Mouse (Mus musculus): ENCODE data around the gene Vhl.
"Not testable (repeated sequence)": the region's sequence is repeated elsewhere in the genome, so short reads cannot be mapped to it uniquely, and the experiment has no call there.

The Vhl gene

DNA sequence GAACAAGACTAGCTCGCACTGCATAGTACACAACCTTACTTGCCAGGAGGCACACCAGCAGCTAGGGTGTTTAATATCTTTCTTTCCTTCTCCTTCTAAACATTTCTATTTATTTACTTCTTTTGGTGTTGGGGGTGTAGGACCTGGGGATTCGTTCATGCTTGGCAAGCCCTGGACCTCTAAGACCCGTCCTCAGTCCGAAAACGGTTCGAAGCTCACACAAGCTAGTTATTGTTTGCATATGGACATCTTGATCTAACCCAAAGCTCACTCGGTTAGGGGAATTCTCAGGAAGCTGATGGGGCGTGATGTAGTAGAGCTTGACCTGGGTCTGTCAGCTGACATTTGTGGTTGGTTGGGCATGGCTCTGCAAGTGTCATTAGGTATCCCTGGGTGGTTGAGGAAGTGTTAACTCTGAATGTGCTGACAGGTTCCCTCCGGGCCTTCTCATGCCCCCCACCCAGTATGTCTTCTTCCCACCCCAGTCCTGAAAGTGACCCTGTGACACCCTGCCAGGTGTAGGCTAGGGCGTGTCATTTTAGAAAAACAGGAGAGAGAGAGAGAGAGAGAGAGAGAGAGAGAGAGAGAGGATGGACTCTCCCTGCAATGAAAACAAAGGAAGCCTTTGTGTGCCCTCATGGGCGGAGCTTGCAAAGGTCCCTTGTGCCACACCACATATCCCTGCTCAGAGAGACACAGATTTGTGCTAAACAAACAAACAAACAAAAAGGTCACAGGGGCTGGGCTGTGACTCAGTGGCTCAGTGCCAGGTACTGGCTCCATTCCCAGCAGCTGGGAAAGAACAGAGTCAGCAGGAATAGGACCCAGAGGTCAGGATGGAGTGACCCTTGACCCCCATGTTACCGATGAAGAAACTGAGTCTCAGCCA is 37.8 kb downstream of the Vhl start:
- DNase-seq (ENCODE audit: low spot score in 2 of 2) = peak; percentile 25 to 50

DNA sequence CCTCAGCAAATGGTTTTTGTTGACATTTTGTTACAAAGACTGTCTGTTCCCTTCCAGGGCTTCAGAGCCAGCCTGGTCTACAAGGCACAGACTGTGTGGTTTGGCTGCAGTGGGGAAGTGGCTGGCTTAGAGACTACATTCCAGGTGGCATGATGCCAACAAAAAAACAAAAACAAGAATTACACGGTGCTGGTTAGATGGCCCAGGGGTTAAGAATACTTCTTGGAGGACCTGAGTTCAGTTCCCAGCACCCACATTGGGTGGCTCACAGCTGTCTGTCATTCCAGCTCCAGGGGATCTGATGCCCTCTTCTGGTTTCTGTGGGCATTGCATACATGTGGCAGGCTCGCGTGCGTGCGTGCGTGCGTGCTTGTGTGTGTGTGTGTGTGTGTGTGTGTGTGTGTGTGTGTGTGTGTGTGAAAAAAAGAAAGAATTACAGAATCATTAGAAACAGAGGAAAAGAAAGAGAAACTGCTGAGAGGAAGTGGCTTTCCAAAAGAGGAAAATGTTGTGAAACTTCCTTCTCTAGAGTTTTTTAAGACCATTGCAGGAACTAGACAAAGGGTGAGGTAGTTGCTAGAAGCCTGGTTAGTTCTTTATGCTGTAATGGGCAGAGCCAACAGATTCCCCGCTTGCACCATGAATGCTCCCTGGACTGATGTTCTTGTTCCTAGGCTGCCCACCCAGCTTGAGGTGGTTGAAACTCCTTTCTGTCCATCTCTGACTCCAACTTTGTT is 39.4 kb downstream of the Vhl start:
- peak in 1 of 2 experiments; percentile 35 for DNase-seq (ENCODE audit: low spot score in 2 of 2)

DNA sequence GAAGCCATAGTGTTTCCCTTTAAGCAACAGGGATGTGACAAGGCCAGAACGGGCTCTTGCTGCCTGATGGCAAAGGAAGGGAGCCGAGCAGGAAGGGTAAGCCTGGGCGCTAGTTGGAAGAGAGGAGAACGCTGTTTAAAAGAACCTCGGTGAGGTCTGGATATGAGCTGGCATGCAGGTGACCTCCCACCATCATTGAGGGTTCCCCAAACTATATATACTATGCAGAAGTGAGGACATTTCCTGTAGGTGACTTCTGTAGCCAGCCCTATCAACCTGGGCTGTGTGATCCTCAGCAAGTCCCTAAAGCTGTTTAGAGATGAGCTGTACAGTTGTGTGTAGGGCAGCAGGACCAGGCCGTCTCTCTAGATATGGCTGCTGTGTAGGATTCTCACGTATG is 40.5 kb downstream of the Vhl start:
- DNase-seq (ENCODE audit: low spot score in 2 of 2) = no peak

DNA sequence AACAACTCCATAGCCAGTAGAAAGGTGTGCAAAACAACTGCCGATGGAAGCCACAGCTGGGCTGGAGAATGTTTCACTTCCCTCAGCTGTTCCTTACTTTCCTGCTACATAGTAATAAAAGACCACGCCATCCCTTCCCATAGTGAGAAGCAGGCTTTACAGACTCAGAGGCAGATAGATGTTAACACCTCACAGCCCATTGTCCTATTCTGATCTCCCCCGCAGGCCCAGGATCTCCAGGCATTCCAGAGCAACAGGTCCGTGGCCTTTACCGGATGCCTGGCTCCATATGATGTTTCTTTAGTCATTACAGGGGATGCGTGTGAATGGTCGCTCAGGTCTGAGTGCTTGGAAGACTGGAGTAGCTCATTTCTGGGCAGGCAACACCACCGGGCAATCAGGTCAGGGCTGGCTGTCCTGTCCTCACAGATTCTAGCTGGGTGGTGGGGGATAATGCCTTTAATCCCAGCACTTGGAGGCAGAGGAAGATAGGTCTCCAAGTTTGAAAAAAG is 43.9 kb downstream of the Vhl start:
- DNase-seq (ENCODE audit: low spot score in 2 of 2) = no peak

DNA sequence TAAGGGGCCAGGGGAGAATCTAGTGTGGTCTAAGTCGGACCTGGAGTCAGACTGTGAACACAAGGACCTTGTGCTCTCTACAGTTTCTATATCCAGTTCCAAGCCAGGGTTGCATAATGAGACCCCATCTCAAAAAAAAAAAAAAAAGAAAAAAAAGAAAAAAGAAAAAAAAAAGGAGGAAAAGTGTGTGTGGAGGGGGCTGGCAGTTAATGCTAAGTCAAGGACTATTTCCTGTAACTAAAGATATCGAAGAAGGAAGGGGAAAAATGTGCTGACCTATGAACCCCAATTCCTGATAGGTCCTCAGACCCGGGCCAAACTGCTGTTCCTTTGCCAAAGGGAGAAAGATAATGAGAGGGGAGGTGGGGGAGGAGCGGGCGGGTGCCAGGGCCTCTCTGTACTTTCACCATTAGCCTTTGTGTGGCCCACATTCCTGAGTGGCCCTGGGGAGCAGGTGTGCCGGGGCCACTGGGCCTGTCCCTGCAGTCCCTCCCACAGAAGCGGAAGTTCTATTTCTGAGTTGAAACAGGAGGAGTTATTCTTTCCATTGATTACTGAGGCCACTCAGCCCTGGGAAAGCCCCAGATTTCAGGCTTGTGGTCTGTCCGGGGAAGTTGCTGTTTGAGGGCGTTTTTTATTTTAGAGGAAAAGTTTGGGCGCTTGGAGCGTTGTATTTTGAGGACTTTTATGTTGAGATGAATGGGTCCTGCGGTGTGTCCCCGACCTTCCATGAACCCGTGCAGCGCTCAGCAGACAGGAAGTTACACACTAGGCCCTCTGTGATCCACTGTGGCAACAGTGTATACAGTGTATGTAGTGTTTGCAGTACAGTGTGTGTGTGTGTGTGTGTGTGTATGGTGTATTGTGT is 44.8 kb downstream of the Vhl start:
- DNase-seq (ENCODE audit: low spot score in 2 of 2) = no peak

DNA sequence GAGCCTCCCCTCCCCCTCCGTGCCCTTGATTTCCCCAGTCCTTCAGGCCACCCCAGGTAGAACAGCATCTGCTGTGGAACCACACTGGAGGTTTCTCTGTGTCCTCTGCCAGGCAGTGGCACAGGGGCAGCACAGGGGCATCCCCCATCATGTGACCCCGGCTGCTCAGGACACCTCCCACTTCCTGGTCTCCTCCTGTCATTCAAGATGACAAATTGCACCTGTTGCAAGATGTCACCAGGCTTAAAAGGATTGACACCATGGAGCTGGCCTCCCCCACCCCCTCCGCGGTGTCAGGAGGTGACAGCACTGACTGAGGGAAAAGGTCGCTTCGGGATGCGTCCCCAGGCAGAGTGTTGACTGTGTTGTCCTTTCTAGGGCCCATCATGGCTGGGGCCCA is 46.1 kb downstream of the Vhl start:
- no peak for DNase-seq (ENCODE audit: low spot score in 2 of 2)

DNA sequence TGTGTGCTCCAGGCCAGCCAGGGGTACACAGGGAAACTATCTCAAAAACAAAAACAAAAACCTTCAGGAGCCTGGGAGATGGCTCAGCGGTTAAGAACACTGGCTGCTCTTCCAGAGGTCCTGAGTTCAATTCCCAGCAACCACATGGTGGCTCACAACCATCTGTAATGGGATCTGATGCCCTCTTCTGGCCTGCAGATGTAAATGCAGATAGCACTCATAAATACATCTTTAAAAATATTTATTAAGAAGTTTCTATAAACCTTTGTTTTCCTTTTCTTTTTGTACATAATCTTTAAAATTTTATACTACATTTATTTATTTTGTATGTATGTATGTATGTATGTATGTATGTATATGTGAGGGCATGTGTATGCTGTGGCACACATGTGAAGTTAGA is 48.3 kb downstream of the Vhl start:
- not testable (repeated sequence) for DNase-seq (ENCODE audit: low spot score in 2 of 2)

DNA sequence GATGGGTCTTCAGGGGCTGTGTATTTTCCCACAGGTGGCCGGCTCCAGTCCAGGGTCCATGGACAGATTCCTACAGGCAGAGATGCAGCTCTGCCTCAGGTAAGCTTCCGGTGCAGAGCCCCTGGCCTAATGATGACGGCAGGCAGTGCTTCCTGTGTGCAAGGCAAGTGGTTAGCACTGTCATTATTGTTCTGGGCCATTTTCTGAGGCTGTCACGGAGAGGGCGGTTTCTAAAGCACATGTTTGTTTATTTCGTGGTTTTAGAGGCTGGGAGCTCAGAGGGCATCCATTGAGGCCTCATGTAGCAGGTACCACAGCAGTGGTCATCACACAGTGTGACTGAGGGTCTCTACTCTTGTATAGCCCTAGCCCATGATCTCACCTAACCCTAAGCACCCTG is 49.2 kb downstream of the Vhl start:
- no peak for DNase-seq (ENCODE audit: low spot score in 2 of 2)

DNA sequence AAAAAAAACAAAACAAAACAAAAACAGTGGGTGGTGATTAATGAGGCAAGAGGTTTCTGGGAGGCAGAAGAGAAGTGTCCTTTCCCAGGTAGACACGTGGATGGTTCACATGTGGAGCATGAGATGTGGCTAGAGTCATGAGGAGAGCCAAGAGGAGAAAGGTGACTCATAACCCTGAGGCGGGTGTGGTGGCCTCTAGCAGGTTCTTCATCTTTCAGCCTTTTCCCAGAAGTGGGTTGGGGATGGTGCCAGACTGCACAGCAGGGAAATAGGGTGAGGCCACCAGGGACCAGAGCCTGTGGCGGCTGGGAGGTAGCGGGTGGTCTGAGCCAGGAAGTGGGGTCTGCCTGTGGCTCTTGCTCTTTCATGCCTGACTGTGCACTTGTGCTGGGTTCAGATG is 51.5 kb downstream of the Vhl start:
- no peak for DNase-seq (ENCODE audit: low spot score in 2 of 2)

DNA sequence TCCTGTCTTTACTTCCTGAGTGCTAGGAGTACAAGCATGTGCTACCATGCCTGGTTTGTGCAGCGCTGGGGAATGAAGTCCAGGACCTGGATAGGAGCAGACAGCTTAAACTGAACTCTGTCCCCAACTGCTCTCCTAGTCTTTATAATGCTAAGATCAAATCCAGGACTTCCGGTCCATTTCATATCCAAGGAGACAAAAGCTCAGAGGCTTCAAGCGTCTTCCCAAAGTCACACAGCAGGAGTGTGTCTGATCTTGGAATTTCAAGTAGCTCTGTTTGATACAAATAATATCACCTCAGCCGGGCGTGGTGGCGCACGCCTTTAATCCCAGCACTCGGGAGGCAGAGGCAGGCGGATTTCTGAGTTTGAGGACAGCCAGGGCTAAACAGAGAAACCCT is 52.2 kb downstream of the Vhl start:
- no peak for DNase-seq (ENCODE audit: low spot score in 2 of 2)

DNA sequence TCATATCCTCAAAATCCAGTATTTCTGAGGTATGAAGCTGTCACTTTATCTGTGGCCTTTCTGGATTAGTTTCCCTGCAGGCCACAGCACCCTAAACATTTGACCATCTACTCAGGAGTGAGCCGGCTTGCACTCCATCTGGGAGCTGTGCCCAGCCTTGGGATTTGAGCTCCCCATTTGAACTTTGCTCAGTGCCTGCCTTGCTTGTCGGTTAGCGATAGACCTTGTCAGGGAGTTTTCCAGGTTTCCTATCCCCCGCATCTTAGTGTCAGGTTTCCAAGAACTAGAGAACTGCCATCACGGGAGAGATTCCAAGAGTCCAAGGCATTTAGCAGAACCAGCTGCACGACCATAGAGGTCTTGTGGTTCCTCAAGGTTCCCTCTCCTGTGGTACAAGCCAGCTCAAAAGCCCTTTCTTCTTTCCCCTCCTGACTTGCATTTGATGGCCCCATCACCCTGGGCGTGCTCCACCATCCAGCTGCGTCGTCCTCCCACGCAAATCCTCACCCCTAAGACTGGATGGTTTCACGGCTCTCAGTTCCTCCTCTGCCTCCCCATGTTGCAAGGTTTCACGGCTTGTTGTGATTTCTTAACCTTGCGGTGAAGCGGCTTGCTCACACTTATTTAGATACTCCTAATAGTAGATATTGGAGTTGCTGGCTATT is 53.4 kb downstream of the Vhl start:
- DNase-seq (ENCODE audit: low spot score in 2 of 2) = no peak

DNA sequence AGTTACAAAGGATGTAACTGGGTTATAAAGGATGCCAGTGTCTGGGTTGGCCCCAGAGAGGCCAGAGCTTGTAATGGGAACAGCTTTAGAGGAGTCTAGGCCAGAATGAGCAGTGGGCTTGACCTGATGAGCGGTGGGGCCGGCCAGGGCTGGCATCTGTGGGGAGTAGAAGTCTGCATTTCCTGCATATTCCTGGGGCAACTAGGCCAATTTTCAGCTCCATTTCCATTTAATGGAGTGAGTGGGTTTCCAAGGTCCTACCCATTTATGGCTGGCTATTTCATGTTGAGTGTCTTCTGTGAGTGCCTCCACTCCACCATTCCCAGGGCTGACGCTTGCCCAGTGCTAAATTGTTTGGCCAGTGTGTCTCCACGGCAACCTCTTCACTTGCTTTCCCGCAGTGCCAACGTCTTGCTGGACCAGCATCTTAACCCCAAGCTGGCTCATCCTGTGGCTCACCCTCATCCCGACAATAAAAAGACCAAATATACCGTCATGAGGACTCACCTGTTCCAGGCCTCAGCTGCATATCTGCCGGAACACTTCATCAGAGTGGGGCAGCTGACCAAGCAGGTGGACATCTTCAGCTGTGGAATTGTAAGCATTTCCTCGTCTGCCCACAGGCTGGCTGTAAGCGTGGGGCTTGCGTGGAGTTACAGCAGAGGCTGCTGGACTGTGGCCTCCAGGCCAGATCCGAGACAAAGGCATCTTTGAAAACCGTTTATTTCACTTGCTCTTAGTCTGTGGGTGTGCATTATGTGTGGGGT is 54.7 kb downstream of the Vhl start:
- no peak for DNase-seq (ENCODE audit: low spot score in 2 of 2)

DNA sequence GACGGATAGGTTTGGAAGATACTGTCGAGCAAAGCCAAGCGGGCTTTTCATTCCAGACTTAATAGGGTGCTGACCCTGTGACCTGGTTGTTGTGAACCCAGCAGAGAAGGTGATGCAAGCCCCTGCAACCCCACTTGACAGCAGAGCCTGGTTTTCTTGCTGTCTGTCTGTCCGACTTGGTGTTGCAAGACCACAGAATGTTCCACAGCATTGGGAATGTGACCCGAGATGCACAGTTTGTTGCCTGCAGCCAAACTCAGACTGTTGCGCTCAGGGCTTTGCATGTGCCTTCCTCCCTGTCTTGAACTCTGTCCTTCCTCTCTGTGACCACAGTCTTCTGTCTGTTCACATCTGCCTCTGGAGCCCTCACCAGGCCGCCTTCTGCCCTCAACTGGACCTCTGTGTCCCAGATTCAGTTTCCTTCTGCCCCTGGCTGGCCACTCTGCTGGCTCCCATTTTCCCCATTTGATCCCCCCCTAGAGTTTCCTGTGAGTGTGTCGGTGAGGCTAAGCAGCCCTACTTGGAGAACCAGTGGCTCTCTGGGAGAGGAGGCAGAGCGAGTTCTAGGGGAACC is 56.3 kb downstream of the Vhl start:
- DNase-seq (ENCODE audit: low spot score in 2 of 2) = no peak
